Mouse (Mus musculus): ENCODE results near the gene St8sia4.
"Not testable (repeated sequence)": the region's sequence is repeated elsewhere in the genome, so short reads cannot be mapped to it uniquely, and the experiment has no call there.

Gene St8sia4

GRCm38 (mm10) chr1:95609045-95609444, 58.3 kb downstream of the St8sia4 start:
- in situ Hi-C loops (cut with MboI; ENCODE audit: unreplicated experiment in 2 of 2) = loop anchor here (5.0 to 25.0 kb wide), 5 partner anchors 56 to 494 kb away; partner anchors contain the start of gene St8sia4 (in 2 of the 2)

GRCm38 (mm10) chr1:95605458-95605857, 61.9 kb downstream of the St8sia4 start:
- in situ Hi-C loops (cut with MboI; ENCODE audit: unreplicated experiment in 2 of 2) = loop anchor here (5.0 to 25.0 kb wide), 5 partner anchors 59 to 491 kb away; partner anchors contain the start of gene St8sia4 (in 2 of the 2)

- in situ Hi-C loops (cut with MboI; ENCODE audit: unreplicated experiment in 2 of 2) = loop anchor here in 1 of 2 experiments (25.0 kb wide), 1 partner anchor 1461 kb away; no protein-coding TSS in a partner anchor
Observed at GRCm38 (mm10) chr1:95598108-95598507, 69.3 kb downstream of the St8sia4 start.

- in situ Hi-C loops (cut with MboI; ENCODE audit: unreplicated experiment in 2 of 2) = loop anchor here in 1 of 2 experiments (25.0 kb wide), 1 partner anchor 1460 kb away; no protein-coding TSS in a partner anchor
Observed at GRCm38 (mm10) chr1:95596825-95597224, 70.5 kb downstream of the St8sia4 start.

GRCm38 (mm10) chr1:95591101-95591500, 76.3 kb downstream of the St8sia4 start:
- in situ Hi-C loops (cut with MboI; ENCODE audit: unreplicated experiment in 2 of 2) = loop anchor here in 1 of 2 experiments (25.0 kb wide), 1 partner anchor 1454 kb away; no protein-coding TSS in a partner anchor

GRCm38 (mm10) chr1:95590108-95590507, 77.3 kb downstream of the St8sia4 start:
- in situ Hi-C loops (cut with MboI; ENCODE audit: unreplicated experiment in 2 of 2) = loop anchor here in 1 of 2 experiments (25.0 kb wide), 1 partner anchor 1453 kb away; no protein-coding TSS in a partner anchor

GRCm38 (mm10) chr1:95589471-95589870, 77.9 kb downstream of the St8sia4 start:
- in situ Hi-C loops (cut with MboI; ENCODE audit: unreplicated experiment in 2 of 2) = loop anchor here in 1 of 2 experiments (25.0 kb wide), 1 partner anchor 1452 kb away; no protein-coding TSS in a partner anchor

GRCm38 (mm10) chr1:95583310-95583709, 84.1 kb downstream of the St8sia4 start:
- in situ Hi-C loops (cut with MboI; ENCODE audit: unreplicated experiment in 2 of 2) = loop anchor here in 1 of 2 experiments (25.0 kb wide), 1 partner anchor 1446 kb away; no protein-coding TSS in a partner anchor

- in situ Hi-C loops (cut with MboI; ENCODE audit: unreplicated experiment in 2 of 2) = loop anchor here in 1 of 2 experiments (25.0 kb wide), 1 partner anchor 1445 kb away; no protein-coding TSS in a partner anchor
Observed at GRCm38 (mm10) chr1:95582264-95582663, 85.1 kb downstream of the St8sia4 start.

- in situ Hi-C loops (cut with MboI; ENCODE audit: unreplicated experiment in 2 of 2) = no loop called here
Observed at GRCm38 (mm10) chr1:95572619-95573540, 94.5 kb downstream of the St8sia4 start.

- in situ Hi-C loops (cut with MboI; ENCODE audit: unreplicated experiment in 2 of 2) = no loop called here
Observed at GRCm38 (mm10) chr1:95571106-95571505, 96.3 kb downstream of the St8sia4 start.

GRCm38 (mm10) chr1:95554556-95554955, 112.8 kb downstream of the St8sia4 start:
- in situ Hi-C loops (cut with MboI; ENCODE audit: unreplicated experiment in 2 of 2) = not testable (repeated sequence)

GRCm38 (mm10) chr1:95541460-95541859, 125.9 kb downstream of the St8sia4 start:
- in situ Hi-C loops (cut with MboI; ENCODE audit: unreplicated experiment in 2 of 2) = no loop called here

Measured in v-Abl transformed pro-B cells (cell line).